Mouse (Mus musculus): ENCODE measurements around the gene Pik3cb. TPM values are rescaled to one million over a fixed set of nuclear protein-coding genes. Genes with fewer than 3 reads are reported as not detected.

The Pik3cb gene
- polyA plus RNA-seq, 1 experiment from 2014 or later, result 2.5 TPM

GRCm38 (mm10) chr9:99090546-99090945 lies 49.9 kb downstream of the Pik3cb start:
- Histone ChIP-seq H3K36me3 (ENCODE audit: control insufficient read depth, insufficient read depth, low read length) (no peaks in the 10 kb centered on the region), H3K4me2 (no peak overlapping the region), H3K9me3 (replicated peaks; ENCODE audit: control insufficient read depth, low read length) (no peaks in the 10 kb centered on the region), H3K4me3 (ENCODE audit: low read depth, low read length) (no peak overlapping the region), H3K4me1 (ENCODE audit: control insufficient read depth, insufficient read depth, low read length) (no peaks in the 10 kb centered on the region), H3K9ac (ENCODE audit: low read depth, low read length) (no peak overlapping the region), H3K27me3 (ENCODE audit: control insufficient read depth, insufficient read depth, low read length) (no peaks in the 10 kb centered on the region), H3K27ac (ENCODE audit: low read depth, low read length) (no peak overlapping the region)
- WGBS (ENCODE audit: insufficient replicate concordance), result 79% methylated on average over 4 of the region's 4 CpGs
- ATAC-seq (replicated peaks; ENCODE audit: insufficient number of reproducible peaks, low FRiP score, low TSS enrichment), result no peak

- Histone ChIP-seq H3K9ac (ENCODE audit: low read depth, low read length) (no peak overlapping the region), H3K36me3 (ENCODE audit: control insufficient read depth, insufficient read depth, low read length) (no peaks in the 10 kb centered on the region), H3K4me3 (ENCODE audit: low read depth, low read length) (no peak overlapping the region), H3K9me3 (replicated peaks; ENCODE audit: control insufficient read depth, low read length) (no peaks in the 10 kb centered on the region), H3K4me1 (ENCODE audit: control insufficient read depth, insufficient read depth, low read length) (no peaks in the 10 kb centered on the region), H3K27ac (ENCODE audit: low read depth, low read length) (no peak overlapping the region), H3K4me2 (no peak overlapping the region), H3K27me3 (ENCODE audit: control insufficient read depth, insufficient read depth, low read length) (no peaks in the 10 kb centered on the region)
- ATAC-seq (replicated peaks; ENCODE audit: insufficient number of reproducible peaks, low FRiP score, low TSS enrichment), result no peak
- WGBS (ENCODE audit: insufficient replicate concordance), result 90% methylated on average over 4 of the region's 4 CpGs
Measured at GRCm38 (mm10) chr9:99089904-99090303, 50.5 kb downstream of the Pik3cb start.

GRCm38 (mm10) chr9:99081718-99082117 lies 58.7 kb downstream of the Pik3cb start:
- Histone ChIP-seq H3K27ac (ENCODE audit: low read depth, low read length) (no peak overlapping the region), H3K4me1 (ENCODE audit: control insufficient read depth, insufficient read depth, low read length) (no peaks in the 10 kb centered on the region), H3K27me3 (ENCODE audit: control insufficient read depth, insufficient read depth, low read length) (no peaks in the 10 kb centered on the region), H3K36me3 (ENCODE audit: control insufficient read depth, insufficient read depth, low read length) (no peaks in the 10 kb centered on the region; the same call in 1 of the 2 replicates), H3K4me3 (ENCODE audit: low read depth, low read length) (no peak overlapping the region), H3K9me3 (replicated peaks; ENCODE audit: control insufficient read depth, low read length) (no peaks in the 10 kb centered on the region), H3K9ac (ENCODE audit: low read depth, low read length) (no peak overlapping the region), H3K4me2 (no peak overlapping the region)
- 95% methylated on average over 5 of the region's 5 CpGs for WGBS (ENCODE audit: insufficient replicate concordance)
- no peak for ATAC-seq (replicated peaks; ENCODE audit: insufficient number of reproducible peaks, low FRiP score, low TSS enrichment)

- H3K27ac ChIP-seq (ENCODE audit: low read depth, low read length), result no peak overlapping the region
- ATAC-seq (replicated peaks; ENCODE audit: insufficient number of reproducible peaks, low FRiP score, low TSS enrichment), result no peak
- no peak overlapping the region for H3K4me3 ChIP-seq (ENCODE audit: low read depth, low read length)
- WGBS (ENCODE audit: insufficient replicate concordance), result 77% methylated on average over 3 of the region's 3 CpGs
- H3K4me1 ChIP-seq (ENCODE audit: control insufficient read depth, insufficient read depth, low read length), result no peaks in the 10 kb centered on the region
- no peaks in the 10 kb centered on the region; the same call in 1 of the 2 replicates for H3K36me3 ChIP-seq (ENCODE audit: control insufficient read depth, insufficient read depth, low read length)
- H3K4me2 ChIP-seq, result no peak overlapping the region
- H3K27me3 ChIP-seq (ENCODE audit: control insufficient read depth, insufficient read depth, low read length), result no peaks in the 10 kb centered on the region
- H3K9me3 ChIP-seq (replicated peaks; ENCODE audit: control insufficient read depth, low read length), result no peaks in the 10 kb centered on the region
- no peak overlapping the region for H3K9ac ChIP-seq (ENCODE audit: low read depth, low read length)
Measured at GRCm38 (mm10) chr9:99081308-99081707, 59.1 kb downstream of the Pik3cb start.

GRCm38 (mm10) chr9:99080657-99081056 lies 59.8 kb downstream of the Pik3cb start:
- no peaks in the 10 kb centered on the region for H3K9me3 ChIP-seq (replicated peaks; ENCODE audit: control insufficient read depth, low read length)
- H3K27me3 ChIP-seq (ENCODE audit: control insufficient read depth, insufficient read depth, low read length), result no peaks in the 10 kb centered on the region
- H3K4me3 ChIP-seq (ENCODE audit: low read depth, low read length), result no peak overlapping the region
- H3K9ac ChIP-seq (ENCODE audit: low read depth, low read length), result no peak overlapping the region
- 92% methylated on average over 2 of the region's 2 CpGs for WGBS (ENCODE audit: insufficient replicate concordance)
- no peak overlapping the region for H3K27ac ChIP-seq (ENCODE audit: low read depth, low read length)
- ATAC-seq (replicated peaks; ENCODE audit: insufficient number of reproducible peaks, low FRiP score, low TSS enrichment), result no peak
- no peaks in the 10 kb centered on the region for H3K4me1 ChIP-seq (ENCODE audit: control insufficient read depth, insufficient read depth, low read length)
- H3K36me3 ChIP-seq (ENCODE audit: control insufficient read depth, insufficient read depth, low read length), result no peaks in the 10 kb centered on the region; the same call in 1 of the 2 replicates
- H3K4me2 ChIP-seq, result no peak overlapping the region

- Histone ChIP-seq H3K4me3 (ENCODE audit: low read depth, low read length) (no peak overlapping the region), H3K9ac (ENCODE audit: low read depth, low read length) (no peak overlapping the region), H3K4me2 (no peak overlapping the region), H3K27ac (ENCODE audit: low read depth, low read length) (no peak overlapping the region), H3K9me3 (replicated peaks; ENCODE audit: control insufficient read depth, low read length) (no peaks in the 10 kb centered on the region), H3K36me3 (ENCODE audit: control insufficient read depth, insufficient read depth, low read length) (peaks cover 3% of the 10 kb centered on the region; the same call in 1 of the 2 replicates), H3K4me1 (ENCODE audit: control insufficient read depth, insufficient read depth, low read length) (no peaks in the 10 kb centered on the region), H3K27me3 (ENCODE audit: control insufficient read depth, insufficient read depth, low read length) (no peaks in the 10 kb centered on the region)
- WGBS (ENCODE audit: insufficient replicate concordance), result 74% methylated on average over 2 of the region's 2 CpGs
- no peak for ATAC-seq (replicated peaks; ENCODE audit: insufficient number of reproducible peaks, low FRiP score, low TSS enrichment)
Measured at GRCm38 (mm10) chr9:99074462-99074861, 66.0 kb downstream of the Pik3cb start.

- Histone ChIP-seq H3K4me3 (ENCODE audit: low read depth, low read length) (no peak overlapping the region), H3K4me2 (no peak overlapping the region), H3K9me3 (replicated peaks; ENCODE audit: control insufficient read depth, low read length) (no peaks in the 10 kb centered on the region), H3K4me1 (ENCODE audit: control insufficient read depth, insufficient read depth, low read length) (no peaks in the 10 kb centered on the region), H3K36me3 (ENCODE audit: control insufficient read depth, insufficient read depth, low read length) (peaks cover 3% of the 10 kb centered on the region; the same call in 1 of the 2 replicates), H3K9ac (ENCODE audit: low read depth, low read length) (no peak overlapping the region), H3K27ac (ENCODE audit: low read depth, low read length) (no peak overlapping the region), H3K27me3 (ENCODE audit: control insufficient read depth, insufficient read depth, low read length) (no peaks in the 10 kb centered on the region)
- WGBS (ENCODE audit: insufficient replicate concordance), result 70% methylated on average over 4 of the region's 4 CpGs
- no peak for ATAC-seq (replicated peaks; ENCODE audit: insufficient number of reproducible peaks, low FRiP score, low TSS enrichment)
Measured at GRCm38 (mm10) chr9:99072538-99072937, 67.9 kb downstream of the Pik3cb start.

- no peak for ATAC-seq (replicated peaks; ENCODE audit: insufficient number of reproducible peaks, low FRiP score, low TSS enrichment)
- Histone ChIP-seq H3K4me2 (no peak overlapping the region), H3K36me3 (ENCODE audit: control insufficient read depth, insufficient read depth, low read length) (0 out of 2 replicates have a peak, but pooled peaks cover 3% of the 10 kb centered on the region), H3K4me1 (ENCODE audit: control insufficient read depth, insufficient read depth, low read length) (no peaks in the 10 kb centered on the region), H3K4me3 (ENCODE audit: low read depth, low read length) (no peak overlapping the region), H3K27ac (ENCODE audit: low read depth, low read length) (no peak overlapping the region), H3K9ac (ENCODE audit: low read depth, low read length) (no peak overlapping the region), H3K27me3 (ENCODE audit: control insufficient read depth, insufficient read depth, low read length) (no peaks in the 10 kb centered on the region), H3K9me3 (replicated peaks; ENCODE audit: control insufficient read depth, low read length) (no peaks in the 10 kb centered on the region)
- 57% methylated on average over 5 of the region's 5 CpGs for WGBS (ENCODE audit: insufficient replicate concordance)
Measured at GRCm38 (mm10) chr9:99065311-99065710, 75.1 kb downstream of the Pik3cb start.

- Histone ChIP-seq H3K9me3 (replicated peaks; ENCODE audit: control insufficient read depth, low read length) (no peaks in the 10 kb centered on the region), H3K4me2 (no peak overlapping the region), H3K9ac (ENCODE audit: low read depth, low read length) (no peak overlapping the region), H3K27ac (ENCODE audit: low read depth, low read length) (no peak overlapping the region), H3K36me3 (ENCODE audit: control insufficient read depth, insufficient read depth, low read length) (no peaks in the 10 kb centered on the region), H3K27me3 (ENCODE audit: control insufficient read depth, insufficient read depth, low read length) (no peaks in the 10 kb centered on the region), H3K4me1 (ENCODE audit: control insufficient read depth, insufficient read depth, low read length) (no peaks in the 10 kb centered on the region), H3K4me3 (ENCODE audit: low read depth, low read length) (no peak overlapping the region)
- no peak for ATAC-seq (replicated peaks; ENCODE audit: insufficient number of reproducible peaks, low FRiP score, low TSS enrichment)
- 60% methylated on average over 2 of the region's 2 CpGs for WGBS (ENCODE audit: insufficient replicate concordance)
Measured at GRCm38 (mm10) chr9:99064216-99064615, 76.2 kb downstream of the Pik3cb start.
